Mouse (Mus musculus) G1E (cell line): ENCODE results near the gene Ramp1. TPM values are rescaled to one million over a fixed set of nuclear protein-coding genes. Genes with fewer than 3 reads are reported as not detected.

Experiments used
- ATAC-seq: 2 replicates; pipeline ENCODE4 v1.8.0; 2016; ENCODE audit warnings: mild to moderate bottlenecking; ENCODE audit not compliant: insufficient number of reproducible peaks, poor library complexity, low FRiP score, severe bottlenecking; ENCODE audit errors: extremely low read depth
- DNase-seq: peaks from one replicate; pipeline ENCODE4 v3.0.0; 2012; ENCODE audit warnings: low spot score
- H3K27me3 ChIP-seq: 2 replicates; pipeline ENCODE4 v1.6.1; 2012; ENCODE audit warnings: mild to moderate bottlenecking, low read length, inconsistent platforms; ENCODE audit not compliant: insufficient read depth
- H3K36me3 ChIP-seq: replicated peaks from 2 replicates; pipeline ENCODE3; 2012; ENCODE audit warnings: mild to moderate bottlenecking, inconsistent platforms
- H3K4me1 ChIP-seq: 2 replicates; pipeline ENCODE4 v1.6.1; 2012; ENCODE audit warnings: low read depth, low read length, inconsistent platforms, mixed read lengths; ENCODE audit not compliant: insufficient read depth
- H3K4me3 ChIP-seq: 2 replicates; pipeline ENCODE4 v1.5.1; 2012; ENCODE audit warnings: low read depth, mild to moderate bottlenecking, inconsistent platforms, low read length, moderate library complexity, mixed read lengths
- H3K9me3 ChIP-seq: replicated peaks from 2 replicates; pipeline ENCODE4 v1.6.1; 2012; ENCODE audit warnings: inconsistent platforms
- CTCF ChIP-seq: IDR thresholded peaks from 2 replicates; pipeline ENCODE4 v1.5.1; 2012; ENCODE audit warnings: low read depth, low read length, inconsistent platforms, mixed read lengths
- GATA1 ChIP-seq: IDR thresholded peaks from 2 replicates; pipeline ENCODE4 v1.6.1; 2012; ENCODE audit warnings: borderline replicate concordance, low read length, inconsistent platforms, mixed read lengths
- GATA2 ChIP-seq: IDR thresholded peaks from 2 replicates; pipeline ENCODE4 v1.6.1; 2012; ENCODE audit warnings: low read depth, low read length, inconsistent platforms, borderline replicate concordance
- POLR2AphosphoS5 ChIP-seq: IDR thresholded peaks from 2 replicates; pipeline ENCODE4 v1.6.1; 2012; ENCODE audit warnings: low read depth, low read length, inconsistent platforms; ENCODE audit not compliant: insufficient replicate concordance
- TAL1 ChIP-seq: conservative IDR thresholded peaks from 2 replicates; pipeline ENCODE4 v1.6.1; 2012; ENCODE audit warnings: low read depth, low read length, inconsistent platforms, mixed read lengths
- polyA plus RNA-seq: library from polyadenylated mRNA; stranded (reverse); fragments of >175 nt; gene quantifications from 2 replicates; pipeline ENCODE4 v1.2.3, GENCODE M21; 2012
- total RNA-seq, 2 experiments: library from RNA; stranded (forward) in 1 of 2; stranded (reverse) in 1 of 2; fragments of 200-1000 nt in 1 of 2; fragments of >200 nt in 1 of 2; fragmentation: Nextera tagmentation in 1 of 2; gene quantifications; 2 replicates each; pipeline ENCODE4 v1.2.3; 2014 to 2017

The Ramp1 gene
- total and polyA plus RNA-seq, 3 experiments, result 0.10 to 0.11 TPM; not detected in 1

- no peak for TF ChIP-seq TAL1
These were observed 60.2 kb downstream of the Ramp1 start for GRCm38 (mm10) chr1:91239800-91240199.

GRCm38 (mm10) chr1:91240685-91241084, 61.1 kb downstream of the Ramp1 start:
- Histone ChIP-seq H3K4me1 (no peaks in the 10 kb centered on the region), H3K36me3 (no peaks in the 10 kb centered on the region), H3K4me3 (no peak overlapping the region), H3K27me3 (peaks cover 18% of the 10 kb centered on the region), H3K9me3 (no peaks in the 10 kb centered on the region)
- no peak for TF ChIP-seq TAL1
- TF ChIP-seq POLR2AphosphoS5, result no peak
- no peak for TF ChIP-seq GATA2
- no peak for TF ChIP-seq CTCF
- no peak for TF ChIP-seq GATA1
- DNase-seq, result no peak
- no peak for ATAC-seq

More at GRCm38 (mm10) chr1:91239800-91240199, 60.2 kb downstream of the Ramp1 start:
- no peak for DNase-seq
- H3K36me3 ChIP-seq, result no peaks in the 10 kb centered on the region
- no peak for ATAC-seq
- no peak overlapping the region for H3K4me3 ChIP-seq
- H3K4me1 ChIP-seq, result no peaks in the 10 kb centered on the region; the same call in 1 of the 2 replicates
- H3K9me3 ChIP-seq, result no peaks in the 10 kb centered on the region
- H3K27me3 ChIP-seq, result peaks cover 18% of the 10 kb centered on the region

GRCm38 (mm10) chr1:91241249-91241648, 61.6 kb downstream of the Ramp1 start:
- H3K27me3 ChIP-seq, result peaks cover 18% of the 10 kb centered on the region

GRCm38 (mm10) chr1:91248242-91248641, 68.6 kb downstream of the Ramp1 start:
- DNase-seq, result peak; percentile 37
- peaks cover 46% of the 10 kb centered on the region for H3K4me1 ChIP-seq
- peak; percentile 58 for ATAC-seq
- TF ChIP-seq GATA2, result no peak
- TF ChIP-seq TAL1, result peak; percentile 58
- no peak for TF ChIP-seq GATA1
- TF ChIP-seq POLR2AphosphoS5, result no peak
- TF ChIP-seq CTCF, result no peak
- H3K36me3 ChIP-seq, result peaks cover 10% of the 10 kb centered on the region
- no peak overlapping the region for H3K4me3 ChIP-seq
- H3K27me3 ChIP-seq, result peaks cover 6% of the 10 kb centered on the region
- no peaks in the 10 kb centered on the region for H3K9me3 ChIP-seq

More at GRCm38 (mm10) chr1:91241249-91241648, 61.6 kb downstream of the Ramp1 start:
- DNase-seq, result no peak
- Histone ChIP-seq H3K4me3 (no peak overlapping the region), H3K36me3 (no peaks in the 10 kb centered on the region), H3K9me3 (no peaks in the 10 kb centered on the region), H3K4me1 (no peaks in the 10 kb centered on the region)
- no peak for ATAC-seq
- TF ChIP-seq GATA2 (no peak), TAL1 (no peak), CTCF (no peak), POLR2AphosphoS5 (no peak), GATA1 (no peak)

- Histone ChIP-seq H3K36me3 (peaks cover 16% of the 10 kb centered on the region), H3K4me1 (peaks cover 51% of the 10 kb centered on the region), H3K9me3 (no peaks in the 10 kb centered on the region), H3K4me3 (peak overlapping the region; percentile 91; the same call in 1 of the 2 replicates), H3K27me3 (peaks cover 3% of the 10 kb centered on the region; the same call in 1 of the 2 replicates)
- no peak for ATAC-seq
- TF ChIP-seq GATA1 (no peak), GATA2 (no peak), CTCF (no peak), POLR2AphosphoS5 (no peak), TAL1 (no peak)
- DNase-seq, result no peak
These were observed 69.3 kb downstream of the Ramp1 start for GRCm38 (mm10) chr1:91248970-91249369.

GRCm38 (mm10) chr1:91249564-91250414, 70.2 kb downstream of the Ramp1 start, which contains the start of gene Ube2f:
Gene Ube2f (plus strand): TSS chr1:91250304.
- H3K4me1 ChIP-seq, result peaks cover 56% of the 10 kb centered on the region
- no peak for TF ChIP-seq POLR2AphosphoS5
- no peak for TF ChIP-seq CTCF
- DNase-seq, result peak; percentile 100
- H3K4me3 ChIP-seq, result peak within 1 kb of the TSS; percentile 91
- H3K27me3 ChIP-seq, result peaks cover 3% of the 10 kb centered on the region; the same call in 1 of the 2 replicates
- H3K9me3 ChIP-seq, result no peaks in the 10 kb centered on the region
- peak; percentile 90 for ATAC-seq
- H3K36me3 ChIP-seq, result peaks cover 24% of the 10 kb centered on the region
